Mouse (Mus musculus): ENCODE results near the gene Fam45a. TPM values are rescaled to one million over a fixed set of nuclear protein-coding genes. Genes with fewer than 3 reads are reported as not detected.
A peak's percentile ranks its signal among the peaks of the same experiment; 100 is the strongest.

Gene Fam45a
- 10 to 100 TPM; 31.7 to 36.9 TPM for total RNA-seq (2021)
- long read RNA-seq, transcript Fam45a-201 (9 exons, 2,307 nt), result major isoform, 20 of 47 reads
- long read RNA-seq, transcript Fam45a-202 (8 exons, 2,267 nt), result minor isoform, 6 of 47 reads
- long read RNA-seq, partial matches to known transcripts, result 0 of 47 reads
- long read RNA-seq, other reads (novel, unspliced or antisense), result 21 of 47 reads

DNA sequence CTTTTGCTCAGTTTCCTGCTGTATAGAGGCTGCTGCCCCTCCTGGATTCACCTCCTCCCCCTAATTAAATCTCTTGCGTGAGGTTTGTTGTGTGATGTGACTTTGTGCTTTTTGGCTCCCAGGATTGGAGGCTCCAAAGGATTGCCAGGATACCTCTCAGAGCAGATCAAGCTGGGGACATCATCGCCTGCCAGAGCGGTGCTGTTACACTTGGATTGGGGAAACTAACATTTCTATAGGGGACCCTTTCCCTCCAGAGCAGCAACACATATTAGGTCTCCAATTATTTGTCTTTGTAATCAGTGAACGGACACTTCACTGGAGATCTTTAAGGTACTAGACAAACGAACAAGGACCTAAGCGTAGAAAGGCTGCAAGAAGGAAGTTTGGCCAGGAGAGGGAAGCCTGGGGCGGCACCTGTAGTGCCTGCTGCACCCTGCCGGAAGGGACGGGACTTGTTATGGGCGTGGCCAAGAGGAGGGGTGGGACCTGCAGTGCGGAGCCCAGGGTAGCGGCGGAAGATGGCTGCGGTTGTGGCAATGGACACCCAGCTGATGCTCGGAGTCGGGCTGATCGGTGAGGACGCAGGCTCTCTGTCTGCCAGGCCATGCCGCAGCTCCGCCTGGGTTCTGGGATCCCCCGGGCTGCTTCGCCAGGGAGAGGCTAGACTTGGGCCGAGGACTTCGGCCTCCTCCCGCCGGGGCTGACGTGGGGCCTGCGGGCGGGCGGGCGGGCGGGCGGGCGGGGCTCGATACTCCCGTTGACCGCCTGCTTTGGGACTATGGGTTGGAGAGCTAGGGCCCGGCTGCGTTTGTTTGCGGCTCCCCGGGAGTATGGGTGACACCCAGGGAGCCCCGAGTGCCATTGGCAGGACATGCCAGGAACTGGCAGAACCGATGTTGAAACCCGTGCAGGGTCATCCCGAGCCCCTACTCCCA is at the start of gene Fam45a:
TSS of gene Fam45a (plus strand) at position 488 of the 938 bp plus-strand sequence.
- DNase-seq (ENCODE audit: low spot score in 2 of 2), result peak; percentile 89 to 91

DNA sequence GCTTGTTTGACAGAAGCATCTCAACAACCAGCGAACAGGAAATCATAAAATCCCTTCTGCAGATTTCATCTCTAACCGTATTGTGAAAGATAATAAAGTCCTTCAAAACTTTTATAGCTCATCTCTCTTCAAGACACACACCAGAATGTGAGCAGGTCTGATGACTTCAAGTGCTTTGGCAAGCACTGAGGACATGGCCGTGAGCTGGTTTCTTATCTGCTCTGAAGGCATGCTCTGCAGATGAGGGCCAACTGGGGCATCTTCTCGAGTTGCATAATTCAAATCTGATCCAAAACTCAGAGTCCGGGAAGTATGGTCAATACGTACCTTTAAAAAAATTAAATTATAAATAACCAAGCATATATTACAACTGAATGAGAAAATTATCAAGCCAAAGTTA is 38.0 kb upstream of the Fam45a start:
- DNase-seq (ENCODE audit: low spot score in 2 of 2), result no peak

DNA sequence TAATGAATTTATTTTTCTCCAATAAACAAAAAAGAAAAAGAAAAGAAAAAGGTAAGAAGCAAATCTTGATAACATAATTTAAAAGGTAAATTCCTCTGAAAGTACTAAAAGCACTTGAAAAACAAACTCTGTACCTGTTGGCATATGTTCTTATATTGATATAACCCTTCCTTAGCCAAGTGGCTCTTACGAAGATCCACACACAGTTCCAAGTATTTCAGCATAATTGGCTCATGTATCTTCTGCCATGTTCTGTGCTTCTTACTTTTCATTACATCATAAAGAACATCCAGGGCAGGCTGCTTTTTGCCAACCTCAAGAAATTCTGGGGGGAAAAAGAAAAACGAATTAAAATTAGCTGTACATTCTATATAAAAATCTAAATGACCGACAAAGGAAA is 29.4 kb upstream of the Fam45a start:
- DNase-seq (ENCODE audit: low spot score in 2 of 2), result no peak

DNA sequence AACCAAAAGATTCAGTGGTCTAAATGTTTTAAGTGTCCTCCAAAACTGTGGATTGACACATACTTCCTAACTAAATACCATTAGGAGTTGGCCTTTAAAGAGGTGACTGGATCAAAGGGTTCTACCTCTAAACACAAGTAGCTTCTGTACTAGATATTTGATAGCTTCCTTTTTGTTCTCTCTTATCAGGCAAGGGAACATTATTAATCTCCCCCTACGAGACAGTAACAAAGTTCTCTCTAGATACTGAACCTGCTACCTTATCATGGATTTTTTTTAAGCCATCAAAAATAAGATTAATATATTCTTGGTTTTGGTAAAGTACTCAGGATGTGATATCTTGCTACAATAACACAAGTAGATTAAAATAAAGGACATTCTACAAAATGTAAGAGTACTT is 26.7 kb upstream of the Fam45a start:
- no peak for DNase-seq (ENCODE audit: low spot score in 2 of 2)

DNA sequence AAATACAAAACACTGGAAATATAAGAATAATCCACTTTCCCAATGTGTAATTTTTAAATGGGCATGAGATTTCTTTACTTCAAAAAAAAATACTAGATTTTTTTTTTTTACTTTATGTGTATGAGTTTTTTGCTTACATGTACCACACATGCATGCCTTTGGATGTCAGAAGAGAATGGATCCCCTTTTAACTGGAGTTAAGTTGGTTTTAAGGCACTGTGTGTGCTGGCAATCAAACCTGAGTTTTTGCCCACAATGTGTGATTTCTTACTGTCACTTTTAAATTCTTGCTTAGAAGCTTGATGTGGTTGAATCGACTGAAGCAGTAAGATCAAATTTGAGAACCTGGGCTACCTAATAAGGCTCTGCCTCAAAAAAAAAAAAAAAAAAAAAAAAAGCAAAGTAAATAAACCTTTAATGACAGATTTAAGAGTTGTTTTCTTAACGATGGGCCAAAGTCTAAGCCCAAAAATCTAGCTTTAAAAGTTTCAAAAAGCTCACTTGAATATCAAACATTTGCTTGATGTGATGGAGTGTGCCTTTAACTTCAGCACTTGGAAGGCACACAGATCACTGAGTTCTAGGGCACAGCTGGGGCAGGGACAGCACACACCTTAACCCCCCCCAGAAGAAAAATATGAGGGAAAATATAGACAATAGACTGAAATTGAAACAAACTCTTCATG is 23.8 kb upstream of the Fam45a start:
- DNase-seq (ENCODE audit: low spot score in 2 of 2), result no peak

DNA sequence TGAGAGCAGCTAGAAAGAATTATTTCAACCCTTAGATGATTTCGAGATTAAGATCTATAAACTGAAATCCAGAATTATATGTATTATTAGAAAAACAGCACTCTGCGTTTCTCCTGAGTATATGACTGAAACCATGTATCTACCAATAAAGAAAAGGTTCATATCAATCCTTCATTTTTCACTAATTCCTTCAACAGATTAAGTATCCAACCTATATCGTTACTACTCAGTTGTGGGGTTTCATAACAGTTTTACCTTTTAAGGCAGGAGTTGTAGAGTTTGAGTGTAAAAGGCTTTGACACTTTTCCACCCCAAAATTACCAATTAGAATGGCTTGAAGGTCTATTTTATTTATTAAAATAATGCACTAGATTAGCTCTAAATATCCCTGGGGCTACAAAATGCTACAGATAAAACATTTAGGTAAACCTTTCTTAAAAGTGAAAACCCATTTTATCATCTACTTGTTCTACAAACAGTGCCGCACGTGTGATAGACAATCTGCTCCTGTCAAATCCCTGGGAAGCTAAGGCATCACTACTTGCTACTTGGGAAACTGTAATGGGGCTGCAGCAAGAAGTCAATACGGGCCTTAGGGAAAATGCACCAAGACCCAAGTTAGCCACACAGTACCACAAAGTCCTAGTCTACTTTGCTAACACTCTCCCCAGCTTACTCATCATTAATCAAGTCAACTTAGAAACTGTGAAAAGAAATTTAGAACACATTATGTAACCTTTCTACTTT is 23.0 kb upstream of the Fam45a start:
- DNase-seq (ENCODE audit: low spot score in 2 of 2), result no peak

DNA sequence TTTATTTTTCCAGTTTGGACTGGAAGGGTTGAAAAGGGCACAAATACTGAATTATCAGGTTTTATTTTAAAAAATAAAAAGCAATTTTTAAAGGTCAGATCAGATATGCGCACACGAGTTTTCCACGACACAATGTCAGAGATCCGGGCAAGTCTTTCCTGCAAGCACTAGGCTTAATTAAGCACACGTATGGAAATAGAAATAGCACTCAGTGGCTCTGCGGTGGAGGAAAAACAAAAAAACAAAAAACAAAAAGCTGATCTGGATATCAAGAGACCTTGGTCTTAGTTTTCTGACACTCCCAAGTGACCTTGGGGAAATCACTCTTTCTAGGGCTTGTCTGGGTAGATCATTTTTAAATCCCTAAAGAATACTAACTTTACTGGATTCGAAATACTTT is 21.9 kb upstream of the Fam45a start:
- no peak for DNase-seq (ENCODE audit: low spot score in 2 of 2)

DNA sequence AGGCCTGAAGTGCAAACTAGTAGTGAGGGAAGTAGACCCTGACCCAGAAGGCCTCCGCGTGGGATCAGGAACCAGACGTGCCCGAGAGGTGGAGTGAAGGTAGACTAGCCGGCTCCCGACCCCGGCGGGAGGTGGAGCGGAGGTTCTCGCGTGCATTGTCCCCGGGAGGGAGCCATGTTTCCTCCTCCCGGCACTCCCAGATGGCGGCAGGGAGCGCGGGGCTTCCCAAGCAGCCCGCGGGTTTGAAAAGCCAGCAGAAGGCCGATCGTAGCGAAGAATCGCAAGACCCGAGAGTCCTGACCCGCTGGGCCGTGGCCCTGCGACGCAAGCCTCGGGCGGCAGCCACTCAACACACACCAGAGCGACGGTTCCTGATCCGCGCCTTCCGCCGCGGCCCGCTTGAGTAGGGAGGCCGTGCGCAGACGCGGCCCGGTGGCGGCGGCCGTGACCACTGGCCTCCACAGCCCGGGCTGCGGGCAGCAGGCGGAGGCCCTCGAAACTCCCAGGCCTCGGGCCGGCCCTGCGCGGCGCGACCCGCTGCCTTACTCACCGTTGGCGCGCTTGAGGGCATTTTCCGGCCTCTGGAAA is 21.4 kb upstream of the Fam45a start:
- peak; percentile 57 to 69 for DNase-seq (ENCODE audit: low spot score in 2 of 2)

DNA sequence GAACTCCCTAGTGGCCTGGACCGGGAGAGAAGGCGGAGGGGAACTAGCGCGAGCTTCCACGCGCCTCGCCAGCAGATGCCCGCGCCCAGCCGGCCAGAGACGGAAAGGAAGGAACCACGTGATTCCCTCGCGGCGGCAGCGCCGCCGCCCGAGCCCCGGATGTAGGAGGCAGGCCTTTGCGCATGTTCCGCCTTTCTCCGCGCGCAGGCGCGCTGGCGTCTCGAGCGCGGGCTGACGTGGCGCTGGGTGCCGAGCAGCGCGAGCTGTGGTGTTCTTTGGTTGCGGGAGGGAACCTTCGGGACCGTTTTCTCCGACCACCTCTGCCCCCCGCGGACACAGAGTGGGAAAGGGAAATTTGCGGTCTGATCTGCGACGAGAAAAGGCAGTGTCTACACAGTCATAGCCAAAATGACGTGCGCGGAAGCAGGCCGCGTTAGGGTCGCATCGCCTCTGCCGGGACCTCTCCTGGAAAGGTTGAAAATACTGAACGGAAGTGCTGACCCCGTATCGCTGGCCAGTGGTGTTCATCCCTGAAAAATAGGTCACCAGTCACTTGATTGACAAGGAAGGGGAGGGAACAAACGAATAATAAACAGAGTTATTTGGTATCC is 20.7 kb upstream of the Fam45a start, which contains the start of gene Eif3a:
TSS of gene Eif3a (minus strand) at position 108 of the 611 bp plus-strand sequence.
- peak; percentile 93 to 96 for DNase-seq (ENCODE audit: low spot score in 2 of 2)

DNA sequence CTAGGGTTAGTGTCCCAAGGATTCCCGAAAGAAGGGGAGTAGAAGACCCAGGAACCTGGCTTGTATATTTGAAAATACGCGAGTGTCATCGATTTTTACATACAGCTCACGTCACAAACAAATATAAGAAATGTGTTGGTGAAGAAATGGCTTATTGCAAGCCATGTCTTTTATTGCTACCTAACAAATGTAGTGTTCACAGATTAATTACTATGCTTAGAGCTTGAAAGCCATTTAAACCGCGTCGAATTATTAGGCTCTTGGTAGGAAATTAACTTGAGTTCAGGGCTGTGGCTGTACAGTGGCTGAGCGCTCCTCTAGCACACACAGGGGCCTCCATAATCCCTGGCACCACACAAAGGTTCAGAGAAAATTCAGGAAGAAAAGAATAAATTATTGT is 20.2 kb upstream of the Fam45a start:
- DNase-seq (ENCODE audit: low spot score in 2 of 2), result no peak

DNA sequence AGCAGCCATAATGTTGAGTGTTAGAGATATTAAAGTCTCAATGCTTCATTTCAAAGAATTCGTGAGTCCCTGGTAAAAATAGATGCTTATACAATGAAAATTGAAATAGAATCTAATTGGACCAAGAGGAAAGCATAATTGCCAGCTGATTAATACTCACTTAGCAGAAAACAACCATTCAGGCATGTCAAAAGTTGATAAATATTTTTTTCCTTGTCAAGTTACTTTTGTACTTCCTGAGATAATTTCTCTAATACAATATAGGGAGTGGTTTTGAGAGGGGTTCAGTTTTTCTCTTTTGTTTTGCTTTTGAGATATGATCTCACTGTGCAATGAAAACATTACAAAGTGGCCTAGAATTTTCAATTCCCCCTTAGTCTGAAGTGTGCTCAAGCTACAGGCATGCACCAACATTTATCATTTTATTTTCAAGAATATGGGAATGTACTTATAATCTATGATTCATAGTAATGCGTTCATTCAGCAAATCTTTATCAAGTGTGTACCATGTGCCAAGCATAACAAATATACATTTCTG is 18.1 kb upstream of the Fam45a start:
- DNase-seq (ENCODE audit: low spot score in 2 of 2), result no peak

DNA sequence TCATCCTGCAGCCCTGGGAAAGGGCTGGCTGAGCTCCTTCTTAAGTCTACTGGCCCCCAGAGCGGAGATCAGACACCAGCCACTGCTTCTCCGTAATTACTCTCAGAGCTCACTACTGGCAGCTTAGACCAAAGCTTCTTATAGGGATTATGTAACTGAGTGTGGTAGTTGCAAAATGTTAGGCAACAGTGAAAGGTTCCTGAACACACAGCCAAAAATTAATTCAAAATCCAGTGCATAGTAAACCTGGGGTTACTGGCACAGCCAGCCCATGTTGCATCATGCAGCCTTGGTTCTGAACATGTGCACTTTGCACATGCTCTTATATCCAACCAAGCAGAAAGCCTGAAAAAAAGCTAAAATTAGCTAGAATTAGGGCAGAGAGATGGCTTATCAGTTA is 16.1 kb upstream of the Fam45a start:
- no peak for DNase-seq (ENCODE audit: low spot score in 2 of 2)

DNA sequence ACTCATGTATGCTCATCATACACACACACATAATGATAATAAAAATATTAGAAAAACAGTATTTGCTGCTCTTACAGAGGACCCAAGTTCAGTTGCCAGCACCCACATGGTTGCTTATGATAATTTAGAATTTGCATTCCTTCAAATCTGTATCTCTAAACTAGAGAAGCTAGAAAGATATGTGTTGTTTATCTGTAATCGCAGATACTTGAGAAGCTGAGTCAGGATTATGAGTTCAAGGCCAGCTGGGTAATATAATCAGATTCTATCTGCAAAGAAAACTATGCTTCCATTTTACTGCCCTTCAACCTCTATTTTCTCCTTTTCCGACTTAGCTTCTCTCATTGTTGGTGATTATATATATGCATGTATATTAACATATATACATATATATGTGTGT is 14.0 kb upstream of the Fam45a start:
- DNase-seq (ENCODE audit: low spot score in 2 of 2), result no peak

DNA sequence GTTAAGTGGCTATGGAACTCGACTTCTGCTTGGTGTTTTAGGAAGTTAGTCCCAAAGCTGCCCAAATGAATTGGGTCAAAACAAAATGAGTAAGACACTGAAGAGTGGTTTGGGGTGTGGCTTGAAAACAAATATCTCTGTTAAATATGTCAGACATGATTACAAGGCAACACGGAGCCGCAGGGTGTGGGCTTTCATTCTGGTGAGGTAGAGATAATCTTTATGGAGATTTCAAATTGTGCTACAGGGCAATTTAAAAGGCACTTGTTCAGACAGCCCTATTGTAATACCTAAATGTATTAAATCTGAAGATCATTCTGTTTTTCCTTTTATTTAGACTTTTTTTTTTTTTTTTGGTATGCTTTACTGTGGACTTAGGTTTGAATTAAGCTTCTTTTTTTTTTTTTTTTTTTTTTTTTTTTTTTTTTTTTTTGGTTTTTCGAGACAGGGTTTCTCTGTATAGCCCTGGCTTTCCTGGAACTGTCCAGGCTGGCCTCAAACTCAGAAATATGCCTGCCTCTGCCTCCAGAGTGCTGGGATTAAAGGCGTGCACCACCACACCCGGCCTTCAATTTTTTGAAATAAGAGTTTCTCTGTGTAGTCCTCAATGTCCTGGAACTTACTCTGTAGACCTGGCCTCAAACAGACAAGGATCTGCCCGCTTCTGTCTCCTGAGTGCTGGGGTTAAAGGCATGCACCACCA is 11.4 kb upstream of the Fam45a start:
- no peak for DNase-seq (ENCODE audit: low spot score in 2 of 2)

DNA sequence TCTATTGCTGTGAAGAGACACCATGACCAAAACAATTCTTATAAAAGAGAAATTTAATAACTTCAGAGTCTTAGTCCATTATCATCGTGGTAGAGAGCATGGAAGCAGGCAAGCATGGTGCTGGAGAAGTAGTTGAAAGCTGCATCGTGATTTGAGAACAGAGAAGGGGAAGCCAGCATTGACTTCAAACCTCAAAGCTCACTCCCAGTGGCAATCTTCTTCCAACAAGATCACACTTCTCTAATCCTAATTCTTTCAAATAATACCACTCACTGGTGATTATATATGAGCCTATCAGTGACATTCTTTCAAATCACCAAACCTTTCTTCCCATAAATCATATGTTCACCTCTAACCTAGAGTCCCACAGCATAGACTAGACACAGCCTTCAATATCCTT is 6.5 kb upstream of the Fam45a start:
- no peak for DNase-seq (ENCODE audit: low spot score in 2 of 2)

DNA sequence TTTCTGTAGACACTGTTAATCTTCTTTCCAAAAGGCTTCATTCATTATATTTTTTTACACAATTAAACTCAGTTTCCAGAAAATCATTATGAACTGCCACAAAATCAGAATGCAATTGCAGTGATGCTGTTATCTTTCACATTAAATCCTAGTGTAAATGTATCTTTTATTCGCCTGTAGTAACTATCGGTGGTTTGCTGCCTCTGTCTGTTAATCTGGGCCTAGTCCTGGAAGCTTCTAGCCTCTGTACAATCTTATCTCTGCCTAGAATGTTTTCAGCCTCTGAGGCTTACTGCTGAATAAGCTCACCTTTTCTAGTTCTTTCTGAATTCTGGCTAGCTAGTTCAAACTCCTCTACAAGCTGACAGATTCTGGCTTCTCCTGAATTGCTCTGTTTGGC is 1.5 kb upstream of the Fam45a start:
- no peak for DNase-seq (ENCODE audit: low spot score in 2 of 2)

DNA sequence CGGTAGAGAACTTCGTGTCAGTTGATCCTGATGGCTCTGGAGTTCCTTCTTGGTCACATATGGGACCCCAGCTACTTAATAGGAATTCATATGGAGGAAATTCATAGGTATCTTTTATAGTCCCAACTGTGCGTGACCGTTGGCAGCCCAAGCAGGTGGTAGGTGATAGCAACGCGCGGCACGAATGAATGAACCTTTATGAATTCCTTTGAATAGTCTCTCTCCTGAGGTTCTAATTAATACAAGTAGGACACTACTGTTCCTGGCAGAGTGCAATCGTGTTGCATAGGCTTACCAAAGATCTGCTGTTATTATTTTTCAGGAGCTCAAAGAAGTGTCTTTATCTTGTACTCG is 628 bp downstream of the Fam45a start:
- no peak for DNase-seq (ENCODE audit: low spot score in 2 of 2)

DNA sequence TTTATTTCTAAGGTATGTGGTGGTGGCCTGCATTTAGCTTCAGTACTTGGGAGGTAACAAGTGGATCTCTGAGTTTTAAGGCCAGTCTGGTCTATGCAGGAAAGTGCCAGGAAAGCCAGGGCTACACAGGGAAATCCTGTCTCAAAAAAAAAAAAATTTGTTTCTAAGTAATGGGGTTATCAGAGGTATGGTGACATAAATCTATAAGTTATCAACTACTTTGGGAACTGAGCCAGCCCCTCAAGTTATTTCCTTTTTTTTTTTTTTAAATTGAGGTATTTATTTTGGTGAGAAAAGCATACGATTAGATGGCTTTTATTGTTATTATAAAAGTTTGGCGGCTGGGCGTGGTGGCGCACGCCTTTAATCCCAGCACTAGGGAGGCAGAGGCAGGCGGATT is 1.7 kb downstream of the Fam45a start:
- no peak for DNase-seq (ENCODE audit: low spot score in 2 of 2)

DNA sequence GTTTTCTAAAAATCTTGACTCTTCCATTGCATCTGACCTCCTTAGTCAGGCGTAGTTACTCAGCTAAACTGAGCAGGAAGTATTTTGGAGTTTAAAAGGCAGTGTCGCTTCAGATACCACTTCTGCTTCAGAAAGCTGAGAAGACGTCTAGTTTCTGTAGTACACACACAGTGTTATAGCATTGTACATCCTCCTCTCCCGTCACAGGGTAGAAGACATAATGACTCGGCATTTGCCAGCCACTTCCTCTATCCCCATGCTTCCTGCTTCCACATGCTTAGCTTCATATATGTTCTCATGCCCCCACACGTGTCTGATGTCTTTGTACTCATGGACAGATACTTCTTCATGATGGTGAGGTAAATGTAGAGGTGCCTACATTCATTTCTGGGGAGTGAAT is 7.3 kb downstream of the Fam45a start:
- no peak for DNase-seq (ENCODE audit: low spot score in 2 of 2)

DNA sequence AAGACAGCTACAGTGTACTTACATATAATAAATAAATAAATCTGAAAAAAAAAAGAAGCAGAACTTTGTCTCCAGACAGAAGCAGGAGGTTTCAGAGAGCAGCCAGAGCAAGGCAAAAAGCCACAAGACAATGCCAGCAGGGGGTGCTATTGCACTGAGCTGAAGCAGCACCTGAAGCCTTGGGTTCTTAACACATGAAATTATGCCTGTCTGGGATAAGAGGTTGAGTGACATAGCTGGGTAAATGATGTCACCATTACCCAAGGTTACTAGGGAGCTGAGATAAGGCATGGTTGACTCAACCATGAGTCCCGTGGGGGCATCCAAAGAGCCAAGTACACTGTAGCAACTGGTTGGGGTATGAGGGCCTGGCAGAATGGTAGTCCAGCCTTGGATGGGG is 26.4 kb downstream of the Fam45a start:
- peak; percentile 59 to 67 for DNase-seq (ENCODE audit: low spot score in 2 of 2)
